Mouse (Mus musculus) hindbrain, postnatal 0 days (tissue): ENCODE data around the gene Phactr1. TPM values are rescaled to one million over a fixed set of nuclear protein-coding genes. Genes with fewer than 3 reads are reported as not detected.
"Not testable (repeated sequence)": the region's sequence is repeated elsewhere in the genome, so short reads cannot be mapped to it uniquely, and the experiment has no call there.

Experiments used
- ATAC-seq: fragments of 200-750 bp; cut with Nextera tagmentation; 2 replicates; pipeline ENCODE4 v1.8.0; 2017; ENCODE audit warnings: mild to moderate bottlenecking, moderate TSS enrichment, moderate library complexity
- DNase-seq: peaks from one replicate; pipeline ENCODE4 v3.0.0-alpha.2; 2015; ENCODE audit warnings: low spot score
- H3K27ac ChIP-seq: fragments of 300-500 bp; sonication (generic); 2 replicates; pipeline ENCODE4 v1.5.1; 2014; ENCODE audit warnings: mild to moderate bottlenecking
- H3K27me3 ChIP-seq: fragments of 300-500 bp; sonication (generic); 2 replicates; pipeline ENCODE4 v1.6.1; 2014; ENCODE audit warnings: low read length, mixed read lengths; ENCODE audit not compliant: insufficient read depth
- H3K36me3 ChIP-seq: fragments of 300-500 bp; sonication (generic); 2 replicates; pipeline ENCODE4 v1.6.1; 2014; ENCODE audit warnings: low read length, mixed read lengths; ENCODE audit not compliant: insufficient read depth
- H3K4me1 ChIP-seq: fragments of 300-500 bp; sonication (generic); 2 replicates; pipeline ENCODE4 v1.6.1; 2014; ENCODE audit warnings: antibody characterized with exemption, low read length, mixed read lengths; ENCODE audit not compliant: insufficient read depth
- H3K4me2 ChIP-seq: fragments of 300-500 bp; sonication (generic); 2 replicates; pipeline ENCODE4 v1.6.1; 2014; ENCODE audit warnings: low read depth, mild to moderate bottlenecking, low read length, moderate library complexity, mixed read lengths
- H3K4me3 ChIP-seq: fragments of 300-500 bp; sonication (generic); 2 replicates; pipeline ENCODE4 v1.5.1; 2014; ENCODE audit warnings: low read length
- H3K9ac ChIP-seq: fragments of 300-500 bp; sonication (generic); replicated peaks from 2 replicates; pipeline ENCODE4 v1.6.1; 2014; ENCODE audit warnings: mild to moderate bottlenecking, low read length, moderate library complexity, mixed read lengths
- H3K9me3 ChIP-seq: fragments of 300-500 bp; sonication (generic); 2 replicates; pipeline ENCODE4 v1.6.1; 2016; ENCODE audit warnings: low read length, mixed read lengths
- CTCF ChIP-seq: IDR thresholded peaks from 2 replicates; pipeline ENCODE4 v1.5.1; 2016; ENCODE audit warnings: antibody characterized with exemption, control low read depth, low read depth
- WGBS: fragments of 180-500 bp; shearing (Covaris S2); extraction: QIAGEN DNeasy Blood & Tissue Kit; methylation state at CpG from one replicate; pipeline ENCODE4 v1.1.7; 2014; 5-methylcytosine and 5-hydroxymethylcytosine counted together
- polyA plus RNA-seq: library from polyadenylated mRNA; unstranded; fragments of >200 nt; fragmentation: Nextera tagmentation; extraction: Ambion mirVana; gene quantifications from 2 replicates; pipeline ENCODE4 v1.2.1, GENCODE M21; 2015
- total RNA-seq: library from RNA; depleted of rRNA; stranded (reverse); fragments of >200 nt; gene quantifications from 2 replicates; pipeline ENCODE4 v1.2.3, GENCODE M21; 2014

The Phactr1 gene
- total and polyA plus RNA-seq, 2 experiments from 2014 or later, result 46.6 to 56.7 TPM

DNA sequence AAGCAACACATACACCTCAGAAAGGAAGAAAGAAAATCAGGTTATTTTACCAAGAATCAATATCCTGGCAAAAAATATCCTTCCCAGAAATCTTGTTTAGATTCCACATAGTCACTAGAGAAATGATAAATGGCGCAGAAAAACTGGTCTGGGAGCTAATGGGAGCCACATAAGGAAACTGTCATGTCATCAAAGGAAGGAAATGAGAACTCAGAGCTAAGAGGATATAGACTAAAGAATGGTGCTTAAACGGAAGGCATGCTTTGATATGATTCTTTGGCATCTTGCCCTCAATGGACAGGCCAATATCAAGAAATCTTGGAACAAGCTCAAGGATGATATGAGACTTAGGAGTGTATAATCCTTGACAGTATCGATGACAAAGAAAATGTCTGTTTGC lies 263.7 kb downstream of the Phactr1 start:
- no peaks in the 10 kb centered on the region for H3K9me3 ChIP-seq
- no peak overlapping the region for H3K4me3 ChIP-seq
- no peaks in the 10 kb centered on the region for H3K4me1 ChIP-seq
- TF ChIP-seq CTCF, result no peak
- H3K27me3 ChIP-seq, result no peaks in the 10 kb centered on the region
- H3K4me2 ChIP-seq, result no peak overlapping the region
- ATAC-seq (no peak), DNase-seq (no peak)
- 69% methylated on average over 3 of the region's 3 CpGs for WGBS
- no peaks in the 10 kb centered on the region for H3K36me3 ChIP-seq
- H3K9ac ChIP-seq, result no peak overlapping the region
- no peak overlapping the region for H3K27ac ChIP-seq

GRCm38 (mm10) chr13:42945201-42945600 lies 264.8 kb downstream of the Phactr1 start:
- H3K4me3 ChIP-seq, H3K9ac ChIP-seq, H3K9me3 ChIP-seq, ATAC-seq, H3K27ac ChIP-seq, H3K36me3 ChIP-seq, H3K4me1 ChIP-seq, H3K4me2 ChIP-seq, H3K27me3 ChIP-seq, DNase-seq: not testable (repeated sequence)
- 71% methylated on average over 4 of the region's 4 CpGs for WGBS

- TF ChIP-seq CTCF, result no peak
Measured at GRCm38 (mm10) chr13:42948717-42949265, 268.4 kb downstream of the Phactr1 start.

GRCm38 (mm10) chr13:42949336-42949735 lies 268.9 kb downstream of the Phactr1 start:
- ATAC-seq (no peak), DNase-seq (no peak)
- no peak overlapping the region for H3K27ac ChIP-seq
- H3K4me3 ChIP-seq, result no peak overlapping the region
- H3K36me3 ChIP-seq, result no peaks in the 10 kb centered on the region
- no peaks in the 10 kb centered on the region for H3K9me3 ChIP-seq
- H3K27me3 ChIP-seq, result no peaks in the 10 kb centered on the region
- no peak overlapping the region for H3K4me2 ChIP-seq
- 76% methylated on average over 5 of the region's 5 CpGs for WGBS
- H3K9ac ChIP-seq, result no peak overlapping the region
- no peaks in the 10 kb centered on the region for H3K4me1 ChIP-seq
- no peak for TF ChIP-seq CTCF

More at GRCm38 (mm10) chr13:42948717-42949265, 268.4 kb downstream of the Phactr1 start:
- DNase-seq (no peak), ATAC-seq (peak; percentile 63; the same call in 1 of the 2 replicates)
- Histone ChIP-seq H3K4me1 (no peaks in the 10 kb centered on the region), H3K36me3 (no peaks in the 10 kb centered on the region), H3K27ac (no peak overlapping the region), H3K9ac (no peak overlapping the region), H3K4me2 (no peak overlapping the region), H3K27me3 (no peaks in the 10 kb centered on the region), H3K4me3 (no peak overlapping the region), H3K9me3 (no peaks in the 10 kb centered on the region)
- 84% methylated on average over 10 of the region's 10 CpGs for WGBS

DNA sequence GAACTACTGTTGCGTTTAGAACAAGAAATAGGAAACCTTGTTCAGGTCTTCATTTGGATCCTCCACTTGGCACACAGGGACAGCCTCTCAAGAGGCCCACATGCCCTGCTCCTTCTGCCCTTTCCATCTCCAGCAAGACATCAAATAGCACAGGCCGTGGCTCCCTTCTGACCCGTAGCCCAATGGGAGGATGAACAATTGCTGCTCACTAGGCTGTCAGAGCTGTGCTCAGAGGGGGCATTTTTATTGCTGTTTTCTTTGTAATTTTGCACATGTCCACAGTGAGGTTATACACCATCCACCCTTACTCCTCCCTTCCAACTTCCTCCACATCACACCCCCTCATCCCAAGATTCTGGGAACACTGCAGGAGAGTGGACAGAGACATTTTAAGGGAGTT lies 269.6 kb downstream of the Phactr1 start:
- no peak overlapping the region for H3K27ac ChIP-seq
- DNase-seq (no peak), ATAC-seq (no peak)
- no peaks in the 10 kb centered on the region for H3K36me3 ChIP-seq
- no peaks in the 10 kb centered on the region for H3K4me1 ChIP-seq
- no peak overlapping the region for H3K4me2 ChIP-seq
- TF ChIP-seq CTCF, result no peak
- no peak overlapping the region for H3K4me3 ChIP-seq
- no peak overlapping the region for H3K9ac ChIP-seq
- H3K27me3 ChIP-seq, result no peaks in the 10 kb centered on the region
- WGBS, result 88% methylated on average over 3 of the region's 3 CpGs
- H3K9me3 ChIP-seq, result no peaks in the 10 kb centered on the region

GRCm38 (mm10) chr13:42952037-42952721 lies 271.8 kb downstream of the Phactr1 start:
- no peaks in the 10 kb centered on the region for H3K36me3 ChIP-seq
- H3K9me3 ChIP-seq, result no peaks in the 10 kb centered on the region
- H3K27me3 ChIP-seq, result no peaks in the 10 kb centered on the region
- H3K27ac ChIP-seq, result no peak overlapping the region
- H3K4me3 ChIP-seq, result no peak overlapping the region
- DNase-seq, result no peak
- ATAC-seq, result no peak
- H3K9ac ChIP-seq, result no peak overlapping the region
- H3K4me2 ChIP-seq, result no peak overlapping the region
- WGBS, result 79% methylated on average over 15 of the region's 15 CpGs
- no peaks in the 10 kb centered on the region for H3K4me1 ChIP-seq
- TF ChIP-seq CTCF, result no peak

DNA sequence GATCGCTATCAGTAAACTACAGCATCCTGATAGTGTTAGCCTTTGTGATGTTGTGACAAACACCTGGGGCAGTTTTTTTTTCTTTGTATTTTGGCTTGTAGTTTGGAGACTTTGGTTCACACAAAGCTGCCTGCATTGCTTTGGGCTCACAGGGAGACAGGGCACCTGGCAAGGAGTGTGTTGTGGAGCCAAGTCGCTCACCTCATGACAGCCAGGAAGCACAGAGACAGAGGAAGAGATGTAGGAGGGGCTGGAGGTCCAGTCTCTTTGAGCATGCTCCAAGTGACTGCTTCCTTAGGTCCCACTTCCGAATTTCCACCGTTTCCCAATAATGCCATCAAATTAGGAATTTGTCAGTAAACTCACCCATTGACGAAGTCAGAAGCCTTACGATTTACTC lies 272.6 kb downstream of the Phactr1 start:
- no peak overlapping the region for H3K4me3 ChIP-seq
- H3K9me3 ChIP-seq, result no peaks in the 10 kb centered on the region
- no peaks in the 10 kb centered on the region for H3K36me3 ChIP-seq
- no peak overlapping the region for H3K27ac ChIP-seq
- no peak overlapping the region for H3K4me2 ChIP-seq
- H3K4me1 ChIP-seq, result no peaks in the 10 kb centered on the region
- WGBS, result 92% methylated on average over 6 of the region's 6 CpGs
- no peak for TF ChIP-seq CTCF
- no peak overlapping the region for H3K9ac ChIP-seq
- ATAC-seq (no peak), DNase-seq (no peak)
- H3K27me3 ChIP-seq, result no peaks in the 10 kb centered on the region
